Mouse (Mus musculus) heart, embryonic 11.5 days (tissue): ENCODE measurements at regions not wholly inside any gene's neighbourhood (a gene's known extent, or its start where the extent isn't known, plus 50 kb on each side); places are given as distances from the start of the nearest gene placed in this dataset.

Experiments used
- ATAC-seq: fragments of 200-750 bp; cut with Nextera tagmentation; replicated peaks from 2 replicates; pipeline ENCODE4 v1.8.0; 2017; ENCODE audit warnings: moderate library complexity; ENCODE audit not compliant: insufficient number of reproducible peaks, low FRiP score, low TSS enrichment
- H3K27ac ChIP-seq: fragments of 300-500 bp; sonication (generic); 2 replicates; pipeline ENCODE4 v1.5.1; 2014; ENCODE audit warnings: mild to moderate bottlenecking, low read depth, low read length
- H3K27me3 ChIP-seq: fragments of 300-500 bp; sonication (generic); 2 replicates; pipeline ENCODE4 v1.6.1; 2014; ENCODE audit warnings: mild to moderate bottlenecking, low read length, mixed read lengths; ENCODE audit not compliant: control insufficient read depth, insufficient read depth
- H3K36me3 ChIP-seq: fragments of 300-500 bp; sonication (generic); 2 replicates; pipeline ENCODE4 v1.6.1; 2014; ENCODE audit warnings: mild to moderate bottlenecking, low read length, moderate library complexity, mixed read lengths; ENCODE audit not compliant: control insufficient read depth, insufficient read depth
- H3K4me1 ChIP-seq: fragments of 300-500 bp; sonication (generic); 2 replicates; pipeline ENCODE4 v1.6.1; 2014; ENCODE audit warnings: low read length; ENCODE audit not compliant: control insufficient read depth, insufficient read depth
- H3K4me2 ChIP-seq: fragments of 300-500 bp; sonication (generic); 2 replicates; pipeline ENCODE4 v1.6.1; 2014; ENCODE audit warnings: mild to moderate bottlenecking, moderate library complexity
- H3K4me3 ChIP-seq: fragments of 300-500 bp; sonication (generic); 2 replicates; pipeline ENCODE4 v1.5.1; 2014; ENCODE audit warnings: low read depth, low read length
- H3K9ac ChIP-seq: fragments of 300-500 bp; sonication (generic); 2 replicates; pipeline ENCODE4 v1.6.1; 2014; ENCODE audit warnings: mild to moderate bottlenecking, low read depth, low read length, moderate library complexity
- H3K9me3 ChIP-seq: fragments of 300-500 bp; sonication (generic); replicated peaks from 2 replicates; pipeline ENCODE4 v1.6.1; 2016; ENCODE audit warnings: low read length; ENCODE audit not compliant: control insufficient read depth
- WGBS: fragments of 180-500 bp; shearing (Covaris S2); extraction: QIAGEN DNeasy Blood & Tissue Kit; methylation state at CpG from one replicate; pipeline ENCODE4 v1.1.7; 2014; ENCODE audit not compliant: insufficient replicate concordance; 5-methylcytosine and 5-hydroxymethylcytosine counted together

DNA sequence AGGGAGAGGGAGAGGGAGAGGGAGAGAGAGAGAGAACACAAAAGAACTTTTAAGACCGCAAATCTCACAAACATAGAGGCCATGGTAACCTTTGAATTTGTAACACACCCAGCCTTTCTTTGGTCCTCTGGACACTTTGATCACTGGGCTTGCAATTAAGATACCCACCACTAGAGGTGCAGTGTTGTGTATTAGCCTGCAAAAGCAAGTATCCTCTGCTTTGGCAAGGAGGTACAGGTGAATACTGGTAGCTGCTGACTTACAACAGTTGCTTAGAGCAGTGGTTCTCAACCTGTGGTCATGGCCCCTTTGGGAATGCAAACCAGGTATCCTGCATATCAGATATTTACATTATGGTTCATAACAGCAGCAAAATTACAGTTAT lies 90.3 kb upstream of the Map1b start:
- Histone ChIP-seq H3K4me1 (peaks cover 45% of the 10 kb centered on the region), H3K27me3 (no peaks in the 10 kb centered on the region), H3K36me3 (no peaks in the 10 kb centered on the region), H3K9me3 (no peaks in the 10 kb centered on the region), H3K9ac (no peak overlapping the region), H3K27ac (no peak overlapping the region), H3K4me3 (no peak overlapping the region), H3K4me2 (no peak overlapping the region)
- WGBS: 50% methylated on average over 1 of the region's 1 CpGs
- ATAC-seq: no peak

GRCm38 (mm10) chr13:99605866-99606605 lies 89.7 kb upstream of the Map1b start:
- Histone ChIP-seq H3K36me3 (no peaks in the 10 kb centered on the region), H3K4me2 (no peak overlapping the region), H3K27me3 (no peaks in the 10 kb centered on the region), H3K27ac (no peak overlapping the region), H3K4me1 (peaks cover 45% of the 10 kb centered on the region), H3K4me3 (no peak overlapping the region), H3K9ac (no peak overlapping the region), H3K9me3 (no peaks in the 10 kb centered on the region)
- 23% methylated on average over 2 of the region's 2 CpGs for WGBS
- ATAC-seq: no peak

GRCm38 (mm10) chr13:99597891-99598290 lies 81.6 kb upstream of the Map1b start:
- 69% methylated on average over 2 of the region's 2 CpGs for WGBS

DNA sequence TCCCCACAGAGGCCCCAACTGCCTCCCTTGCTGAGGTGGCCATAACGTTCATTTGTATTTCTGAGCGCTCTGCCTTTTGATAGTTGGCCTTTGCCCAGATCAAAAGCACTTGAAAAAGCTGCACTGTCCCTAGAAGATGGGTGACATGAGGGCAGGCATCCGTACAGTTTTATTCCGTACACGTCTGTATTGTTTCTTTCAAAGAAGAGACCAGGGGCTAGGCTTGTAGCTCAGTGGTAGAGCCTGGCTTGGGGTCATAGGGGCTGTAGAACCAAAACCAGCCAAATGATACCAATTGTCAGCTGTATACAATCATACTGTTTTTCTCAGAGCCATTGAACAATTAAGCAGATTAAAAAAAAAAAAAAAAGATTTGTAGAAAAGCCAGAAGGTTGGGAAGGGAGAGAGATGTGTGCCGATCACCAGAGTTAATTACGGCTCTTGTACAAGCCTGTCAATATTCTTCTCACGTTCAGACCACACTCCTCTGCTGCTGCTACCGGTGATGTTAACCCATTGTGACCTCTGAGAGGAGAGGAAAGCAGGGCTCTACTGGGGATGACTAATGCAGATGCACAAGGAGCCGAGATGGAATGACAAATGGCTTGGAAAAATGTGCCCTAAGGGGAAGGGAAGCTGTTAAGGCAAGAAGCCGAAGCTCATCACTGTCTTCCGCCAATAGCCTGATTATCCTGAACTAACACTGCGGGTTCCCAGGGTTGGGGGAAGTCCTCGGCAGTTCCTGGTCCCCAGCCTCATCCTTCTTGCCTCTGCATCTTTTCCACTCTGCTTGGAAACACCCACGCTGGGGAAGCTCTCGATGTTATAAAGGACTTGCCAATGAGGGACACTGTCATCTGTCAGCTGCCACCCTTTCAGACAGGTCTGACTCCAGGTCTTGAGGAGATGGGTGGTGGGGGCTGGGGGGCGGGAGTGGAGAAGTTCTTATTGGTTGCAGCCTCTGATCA lies 77.8 kb upstream of the Map1b start:
- no peaks in the 10 kb centered on the region for H3K27me3 ChIP-seq
- H3K4me2 ChIP-seq: no peak overlapping the region
- ATAC-seq: no peak
- WGBS: 44% methylated on average over 17 of the region's 17 CpGs
- no peak overlapping the region for H3K9ac ChIP-seq
- H3K9me3 ChIP-seq: no peaks in the 10 kb centered on the region
- H3K36me3 ChIP-seq: no peaks in the 10 kb centered on the region
- no peak overlapping the region for H3K27ac ChIP-seq
- H3K4me1 ChIP-seq: peaks cover 3% of the 10 kb centered on the region
- no peak overlapping the region for H3K4me3 ChIP-seq

More at GRCm38 (mm10) chr13:99597891-99598290, 81.6 kb upstream of the Map1b start:
- H3K4me2 ChIP-seq: no peak overlapping the region
- H3K27me3 ChIP-seq: no peaks in the 10 kb centered on the region
- H3K4me3 ChIP-seq: no peak overlapping the region
- H3K36me3 ChIP-seq: no peaks in the 10 kb centered on the region
- H3K9ac ChIP-seq: no peak overlapping the region
- no peaks in the 10 kb centered on the region; the same call in 1 of the 2 replicates for H3K4me1 ChIP-seq
- no peaks in the 10 kb centered on the region for H3K9me3 ChIP-seq
- H3K27ac ChIP-seq: no peak overlapping the region
- ATAC-seq: no peak

DNA sequence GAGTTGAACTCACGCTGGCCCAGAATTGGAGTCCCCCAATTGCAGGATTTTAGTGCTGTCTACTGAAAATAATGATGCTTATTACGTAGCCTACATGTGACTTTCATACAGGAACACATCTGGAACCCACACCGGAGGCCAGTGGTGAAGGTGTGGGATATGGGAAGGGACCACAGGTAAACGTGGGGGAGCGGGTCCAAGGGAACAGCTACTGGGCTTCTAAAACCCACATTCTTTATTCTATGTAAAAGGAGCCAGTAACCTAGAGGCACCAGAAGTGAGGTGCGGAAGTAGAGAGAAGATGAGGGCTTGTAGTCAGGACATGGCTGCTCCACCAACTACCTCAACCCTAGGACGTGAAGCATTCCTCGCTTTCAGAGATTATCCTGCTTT lies 76.9 kb upstream of the Map1b start:
- Histone ChIP-seq H3K27ac (no peak overlapping the region), H3K4me3 (no peak overlapping the region), H3K4me2 (no peak overlapping the region), H3K36me3 (no peaks in the 10 kb centered on the region), H3K27me3 (no peaks in the 10 kb centered on the region), H3K9ac (no peak overlapping the region), H3K4me1 (peaks cover 3% of the 10 kb centered on the region), H3K9me3 (no peaks in the 10 kb centered on the region)
- WGBS: 62% methylated on average over 8 of the region's 8 CpGs
- no peak for ATAC-seq

DNA sequence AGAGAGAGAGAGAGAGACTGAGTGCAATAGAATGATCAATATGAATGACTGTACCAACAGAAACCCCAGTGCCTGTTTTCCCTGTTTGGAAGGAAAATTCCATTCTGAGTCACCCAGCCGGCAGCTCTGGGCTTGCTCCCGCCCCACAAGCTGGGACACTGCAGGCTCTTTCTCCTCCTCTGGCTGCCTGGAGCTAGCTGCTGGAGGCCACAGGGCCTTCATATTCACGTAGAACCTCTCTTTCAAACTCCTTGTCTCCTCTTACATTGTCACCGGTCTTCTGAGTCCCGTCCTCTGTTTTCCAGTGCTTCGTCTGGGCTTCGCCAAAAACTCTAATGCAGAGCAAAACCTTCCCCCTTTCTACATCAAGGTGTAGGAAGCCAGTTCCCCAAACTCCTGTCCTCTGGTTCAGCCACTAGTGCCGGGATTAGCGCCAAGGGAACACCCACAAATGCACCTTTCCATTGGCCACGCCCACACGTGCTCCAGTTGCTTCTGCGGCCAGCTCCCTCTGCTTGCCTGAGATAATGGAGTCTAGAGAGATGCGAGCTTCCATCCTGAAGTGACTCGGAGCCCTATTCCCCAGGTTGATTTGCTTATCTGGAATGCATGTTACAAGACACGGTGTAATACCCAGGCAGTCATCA lies 76.4 kb upstream of the Map1b start:
- WGBS: 10% methylated on average over 15 of the region's 15 CpGs
- H3K4me2 ChIP-seq: peak overlapping the region; percentile 45
- no peak overlapping the region for H3K9ac ChIP-seq
- H3K36me3 ChIP-seq: no peaks in the 10 kb centered on the region
- no peaks in the 10 kb centered on the region for H3K27me3 ChIP-seq
- H3K4me3 ChIP-seq: no peak overlapping the region
- no peaks in the 10 kb centered on the region for H3K9me3 ChIP-seq
- peaks cover 3% of the 10 kb centered on the region for H3K4me1 ChIP-seq
- ATAC-seq: no peak
- no peak overlapping the region for H3K27ac ChIP-seq

DNA sequence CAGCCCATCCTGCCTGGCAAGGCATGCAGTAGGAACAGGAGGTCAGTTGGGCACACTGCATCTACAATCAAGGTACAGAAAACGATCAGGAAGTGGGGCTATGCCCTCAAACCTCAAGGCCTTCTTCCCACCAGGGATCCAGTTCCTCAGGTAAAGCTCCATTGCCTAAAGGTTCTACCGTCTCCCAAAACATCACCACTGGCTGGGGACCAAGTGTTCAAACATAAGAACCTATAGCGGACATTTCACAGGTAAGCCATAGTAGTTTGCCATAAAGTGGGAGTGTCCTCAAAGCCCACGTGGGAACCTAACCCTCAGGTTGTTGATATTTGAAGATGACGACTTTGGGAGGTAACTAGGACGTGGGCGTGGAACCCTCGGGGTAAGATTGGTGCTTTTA lies 72.3 kb upstream of the Map1b start:
- Histone ChIP-seq H3K4me1 (peaks cover 3% of the 10 kb centered on the region), H3K27ac (no peak overlapping the region), H3K9me3 (no peaks in the 10 kb centered on the region), H3K4me3 (no peak overlapping the region), H3K4me2 (no peak overlapping the region), H3K9ac (no peak overlapping the region), H3K36me3 (no peaks in the 10 kb centered on the region), H3K27me3 (no peaks in the 10 kb centered on the region)
- 79% methylated on average over 8 of the region's 8 CpGs for WGBS
- ATAC-seq: no peak

DNA sequence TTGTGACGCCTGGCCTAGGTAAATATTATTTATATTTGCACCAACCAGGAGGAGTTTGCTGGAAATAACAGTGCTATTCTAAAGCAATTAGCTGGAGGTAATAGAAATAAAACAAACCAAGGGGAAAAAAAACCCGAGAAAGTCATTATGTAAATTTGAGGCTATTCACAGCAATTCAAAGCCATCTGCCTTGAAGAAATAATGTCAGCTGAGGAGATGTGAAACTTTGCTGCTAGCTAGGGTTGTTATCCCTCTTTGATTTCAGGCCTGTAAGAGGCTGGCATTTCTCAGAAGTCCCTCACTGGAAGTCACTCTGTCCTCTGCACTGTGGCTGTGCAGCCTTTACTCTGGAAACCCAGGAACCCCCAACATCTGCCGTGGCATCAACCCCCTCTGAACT lies 67.5 kb upstream of the Map1b start:
- H3K9ac ChIP-seq: no peak overlapping the region
- no peak overlapping the region for H3K4me2 ChIP-seq
- H3K27ac ChIP-seq: no peak overlapping the region
- no peaks in the 10 kb centered on the region for H3K9me3 ChIP-seq
- H3K27me3 ChIP-seq: no peaks in the 10 kb centered on the region
- no peak for ATAC-seq
- H3K4me3 ChIP-seq: no peak overlapping the region
- WGBS: 52% methylated on average over 3 of the region's 3 CpGs
- no peaks in the 10 kb centered on the region; the same call in 1 of the 2 replicates for H3K4me1 ChIP-seq
- H3K36me3 ChIP-seq: no peaks in the 10 kb centered on the region
